Mouse (Mus musculus) E14TG2a.4 (cell line): Measurements from ENCODE around the gene Serping1.

ENCODE experiments used
- CTCF ChIP-seq: conservative IDR thresholded peaks from 2 replicates; pipeline ENCODE4 v1.5.1; 2014; ENCODE audit warnings: low read length
- NANOG ChIP-seq: IDR thresholded peaks from 2 replicates; pipeline ENCODE4 v1.6.1; 2014; ENCODE audit warnings: borderline replicate concordance, low read length, mixed read lengths
- POU5F1 ChIP-seq: IDR thresholded peaks from 2 replicates; pipeline ENCODE4 v1.6.1; 2014; ENCODE audit warnings: low read length, borderline replicate concordance

- TF ChIP-seq CTCF (no peak), NANOG (no peak), POU5F1 (no peak)
Measured at GRCm38 (mm10) chr2:84736312-84737161, 38.7 kb downstream of the Serping1 start.
